Mouse (Mus musculus) neural tube, embryonic 15.5 days (tissue): ENCODE results near the gene Hpse. TPM values are rescaled to one million over a fixed set of nuclear protein-coding genes. Genes with fewer than 3 reads are reported as not detected.
A peak's percentile ranks its signal among the peaks of the same experiment; 100 is the strongest.

Source experiments
- ATAC-seq: fragments of 200-750 bp; cut with Nextera tagmentation; 2 replicates; pipeline ENCODE4 v1.8.0; 2017; ENCODE audit warnings: mild to moderate bottlenecking, moderate TSS enrichment, moderate library complexity; ENCODE audit not compliant: low FRiP score
- H3K27ac ChIP-seq: fragments of 300-500 bp; sonication (generic); replicated peaks from 2 replicates; pipeline ENCODE4 v1.5.1; 2015; ENCODE audit warnings: mild to moderate bottlenecking, inconsistent platforms
- H3K27me3 ChIP-seq: fragments of 300-500 bp; sonication (generic); replicated peaks from 2 replicates; pipeline ENCODE4 v1.6.1; 2015; ENCODE audit warnings: inconsistent platforms
- H3K36me3 ChIP-seq: fragments of 300-500 bp; sonication (generic); 2 replicates; pipeline ENCODE4 v1.6.1; 2015; ENCODE audit warnings: inconsistent platforms
- H3K4me1 ChIP-seq: fragments of 300-500 bp; sonication (generic); 2 replicates; pipeline ENCODE4 v1.6.1; 2015; ENCODE audit warnings: inconsistent platforms
- H3K4me2 ChIP-seq: fragments of 300-500 bp; sonication (generic); 2 replicates; pipeline ENCODE4 v1.6.1; 2015; ENCODE audit warnings: inconsistent platforms, mild to moderate bottlenecking, moderate library complexity
- H3K4me3 ChIP-seq: fragments of 300-500 bp; sonication (generic); replicated peaks from 2 replicates; pipeline ENCODE4 v1.5.1; 2015; ENCODE audit warnings: mild to moderate bottlenecking, inconsistent platforms
- H3K9ac ChIP-seq: fragments of 300-500 bp; sonication (generic); replicated peaks from 2 replicates; pipeline ENCODE4 v1.6.1; 2015; ENCODE audit warnings: mild to moderate bottlenecking, inconsistent platforms
- H3K9me3 ChIP-seq: fragments of 300-500 bp; sonication (generic); replicated peaks from 2 replicates; pipeline ENCODE4 v1.6.1; 2016; ENCODE audit warnings: inconsistent platforms
- WGBS: fragments of 180-500 bp; shearing (Covaris S2); methylation state at CpG from one replicate; pipeline ENCODE4 v1.1.7; 2015; ENCODE audit warnings: mixed read lengths; 5-methylcytosine and 5-hydroxymethylcytosine counted together
- polyA plus RNA-seq: library from polyadenylated mRNA; unstranded; fragments of >200 nt; fragmentation: Nextera tagmentation; extraction: Ambion mirVana; gene quantifications from 2 replicates; pipeline ENCODE4 v1.2.1, GENCODE M21; 2015

The Hpse gene
- polyA plus RNA-seq: 0.74 and 1.8 TPM in 2 replicates

GRCm38 (mm10) chr5:100719235-100720088 lies at the start of gene Hpse:
Gene Hpse (minus strand): TSS chr5:100719716.
- peak within 1 kb of the TSS; percentile 78 for H3K4me2 ChIP-seq
- H3K27me3 ChIP-seq: peaks cover 13% of the 10 kb centered on the region
- H3K9me3 ChIP-seq: no peaks in the 10 kb centered on the region
- peaks cover 9% of the 10 kb centered on the region for H3K4me1 ChIP-seq
- H3K4me3 ChIP-seq: peak within 1 kb of the TSS; percentile 39
- peak within 1 kb of the TSS; percentile 15; the same call in 1 of the 2 replicates for H3K9ac ChIP-seq
- peak; percentile 59 for ATAC-seq
- under 1% methylated on average over 55 of the region's 56 CpGs for WGBS
- H3K36me3 ChIP-seq: no peaks in the 10 kb centered on the region
- no peak within 1 kb of the TSS for H3K27ac ChIP-seq

GRCm38 (mm10) chr5:100766026-100766425 lies 46.5 kb upstream of the Hpse start:
- no peaks in the 10 kb centered on the region for H3K27me3 ChIP-seq
- H3K4me3 ChIP-seq: no peak overlapping the region
- H3K4me2 ChIP-seq: no peak overlapping the region
- H3K9me3 ChIP-seq: no peaks in the 10 kb centered on the region
- H3K9ac ChIP-seq: no peak overlapping the region
- H3K36me3 ChIP-seq: peaks cover 88% of the 10 kb centered on the region
- 93% methylated on average over 7 of the region's 7 CpGs for WGBS
- no peak for ATAC-seq
- no peak overlapping the region for H3K27ac ChIP-seq
- H3K4me1 ChIP-seq: no peaks in the 10 kb centered on the region

- Histone ChIP-seq H3K4me2 (no peak overlapping the region), H3K9me3 (no peaks in the 10 kb centered on the region), H3K4me3 (no peak overlapping the region), H3K9ac (no peak overlapping the region), H3K36me3 (peaks cover 51% of the 10 kb centered on the region), H3K27ac (no peak overlapping the region), H3K27me3 (no peaks in the 10 kb centered on the region), H3K4me1 (no peaks in the 10 kb centered on the region)
- no peak for ATAC-seq
- WGBS: 91% methylated on average over 7 of the region's 7 CpGs
Observed at GRCm38 (mm10) chr5:100761736-100762135, 42.2 kb upstream of the Hpse start.

GRCm38 (mm10) chr5:100760049-100760663 lies 40.6 kb upstream of the Hpse start:
- no peaks in the 10 kb centered on the region for H3K4me1 ChIP-seq
- no peak overlapping the region for H3K27ac ChIP-seq
- ATAC-seq: no peak
- no peak overlapping the region for H3K9ac ChIP-seq
- H3K36me3 ChIP-seq: peaks cover 36% of the 10 kb centered on the region
- no peak overlapping the region for H3K4me3 ChIP-seq
- H3K4me2 ChIP-seq: no peak overlapping the region
- no peaks in the 10 kb centered on the region for H3K9me3 ChIP-seq
- WGBS: 77% methylated on average over 10 of the region's 10 CpGs
- no peaks in the 10 kb centered on the region for H3K27me3 ChIP-seq

GRCm38 (mm10) chr5:100758121-100758520 lies 38.6 kb upstream of the Hpse start:
- Histone ChIP-seq H3K27ac (no peak overlapping the region), H3K9ac (no peak overlapping the region), H3K27me3 (no peaks in the 10 kb centered on the region), H3K4me2 (no peak overlapping the region), H3K9me3 (no peaks in the 10 kb centered on the region), H3K4me3 (no peak overlapping the region), H3K36me3 (peaks cover 16% of the 10 kb centered on the region), H3K4me1 (no peaks in the 10 kb centered on the region)
- 97% methylated on average over 5 of the region's 5 CpGs for WGBS
- ATAC-seq: no peak

- no peak overlapping the region for H3K9ac ChIP-seq
- H3K4me3 ChIP-seq: no peak overlapping the region
- no peak for ATAC-seq
- H3K9me3 ChIP-seq: no peaks in the 10 kb centered on the region
- H3K27ac ChIP-seq: no peak overlapping the region
- no peak overlapping the region for H3K4me2 ChIP-seq
- H3K4me1 ChIP-seq: 0 out of 2 replicates have a peak, but pooled peaks cover 2% of the 10 kb centered on the region
- 39% methylated on average over 7 of the region's 7 CpGs for WGBS
- no peaks in the 10 kb centered on the region for H3K36me3 ChIP-seq
- H3K27me3 ChIP-seq: no peaks in the 10 kb centered on the region
Observed at GRCm38 (mm10) chr5:100753407-100753806, 33.9 kb upstream of the Hpse start.

- Histone ChIP-seq H3K36me3 (no peaks in the 10 kb centered on the region), H3K27me3 (no peaks in the 10 kb centered on the region), H3K27ac (no peak overlapping the region), H3K4me3 (no peak overlapping the region), H3K9ac (no peak overlapping the region), H3K4me1 (0 out of 2 replicates have a peak, but pooled peaks cover 2% of the 10 kb centered on the region), H3K9me3 (no peaks in the 10 kb centered on the region), H3K4me2 (no peak overlapping the region)
- 37% methylated on average over 4 of the region's 4 CpGs for WGBS
- ATAC-seq: no peak
Observed at GRCm38 (mm10) chr5:100751655-100752054, 32.1 kb upstream of the Hpse start.

GRCm38 (mm10) chr5:100750617-100751255 lies 31.2 kb upstream of the Hpse start:
- no peaks in the 10 kb centered on the region for H3K36me3 ChIP-seq
- no peak for ATAC-seq
- H3K4me1 ChIP-seq: 0 out of 2 replicates have a peak, but pooled peaks cover 2% of the 10 kb centered on the region
- 80% methylated on average over 10 of the region's 10 CpGs for WGBS
- H3K4me2 ChIP-seq: no peak overlapping the region
- no peak overlapping the region for H3K27ac ChIP-seq
- no peak overlapping the region for H3K9ac ChIP-seq
- no peaks in the 10 kb centered on the region for H3K9me3 ChIP-seq
- no peak overlapping the region for H3K4me3 ChIP-seq
- H3K27me3 ChIP-seq: no peaks in the 10 kb centered on the region

GRCm38 (mm10) chr5:100738802-100739201 lies 19.3 kb upstream of the Hpse start:
- Histone ChIP-seq H3K4me1 (no peaks in the 10 kb centered on the region), H3K27ac (no peak overlapping the region), H3K9me3 (no peaks in the 10 kb centered on the region), H3K36me3 (no peaks in the 10 kb centered on the region; the same call in 1 of the 2 replicates), H3K4me3 (no peak overlapping the region), H3K9ac (no peak overlapping the region), H3K4me2 (no peak overlapping the region), H3K27me3 (no peaks in the 10 kb centered on the region)
- WGBS: 88% methylated on average over 8 of the region's 8 CpGs
- ATAC-seq: no peak

GRCm38 (mm10) chr5:100736919-100737318 lies 17.4 kb upstream of the Hpse start:
- Histone ChIP-seq H3K9me3 (no peaks in the 10 kb centered on the region), H3K4me1 (no peaks in the 10 kb centered on the region)
- WGBS: 87% methylated on average over 8 of the region's 8 CpGs

GRCm38 (mm10) chr5:100734535-100734934 lies 15.0 kb upstream of the Hpse start:
- no peak for ATAC-seq
- WGBS: 86% methylated on average over 4 of the region's 4 CpGs

More at GRCm38 (mm10) chr5:100736919-100737318, 17.4 kb upstream of the Hpse start:
- Histone ChIP-seq H3K9ac (no peak overlapping the region), H3K27me3 (no peaks in the 10 kb centered on the region), H3K36me3 (no peaks in the 10 kb centered on the region; the same call in 1 of the 2 replicates), H3K27ac (no peak overlapping the region), H3K4me2 (no peak overlapping the region), H3K4me3 (no peak overlapping the region)
- ATAC-seq: no peak

More at GRCm38 (mm10) chr5:100734535-100734934, 15.0 kb upstream of the Hpse start:
- no peaks in the 10 kb centered on the region for H3K4me1 ChIP-seq
- H3K27ac ChIP-seq: no peak overlapping the region
- no peak overlapping the region for H3K4me2 ChIP-seq
- H3K36me3 ChIP-seq: no peaks in the 10 kb centered on the region
- H3K27me3 ChIP-seq: no peaks in the 10 kb centered on the region
- no peak overlapping the region for H3K9ac ChIP-seq
- H3K9me3 ChIP-seq: no peaks in the 10 kb centered on the region
- no peak overlapping the region for H3K4me3 ChIP-seq
